Mouse (Mus musculus) cerebellum, adult 2 months (tissue): ENCODE data around the gene Fbxo39.

ENCODE experiments used
- CTCF ChIP-seq: fragments of 200-500 bp; IDR thresholded peaks from 2 replicates; pipeline ENCODE4 v1.5.1; 2011; ENCODE audit warnings: low read depth, mild to moderate bottlenecking, control low read depth, low read length, moderate library complexity, borderline replicate concordance; ENCODE audit not compliant: insufficient read depth
- POLR2A ChIP-seq: fragments of 200-500 bp; IDR thresholded peaks from 2 replicates; pipeline ENCODE4 v1.6.1; 2011; ENCODE audit warnings: low read length, control low read depth, borderline replicate concordance; ENCODE audit not compliant: insufficient read depth

GRCm38 (mm10) chr11:72283486-72284224 lies 30.6 kb upstream of the Fbxo39 start:
- TF ChIP-seq CTCF (no peak), POLR2A (no peak)
